Mouse (Mus musculus): ENCODE results near the gene Bnip2. TPM values are rescaled to one million over a fixed set of nuclear protein-coding genes. Genes with fewer than 3 reads are reported as not detected.
A peak's percentile ranks its signal among the peaks of the same experiment; 100 is the strongest.

Gene Bnip2
- polyA plus RNA-seq, 1 experiment: 19.0 TPM

DNA sequence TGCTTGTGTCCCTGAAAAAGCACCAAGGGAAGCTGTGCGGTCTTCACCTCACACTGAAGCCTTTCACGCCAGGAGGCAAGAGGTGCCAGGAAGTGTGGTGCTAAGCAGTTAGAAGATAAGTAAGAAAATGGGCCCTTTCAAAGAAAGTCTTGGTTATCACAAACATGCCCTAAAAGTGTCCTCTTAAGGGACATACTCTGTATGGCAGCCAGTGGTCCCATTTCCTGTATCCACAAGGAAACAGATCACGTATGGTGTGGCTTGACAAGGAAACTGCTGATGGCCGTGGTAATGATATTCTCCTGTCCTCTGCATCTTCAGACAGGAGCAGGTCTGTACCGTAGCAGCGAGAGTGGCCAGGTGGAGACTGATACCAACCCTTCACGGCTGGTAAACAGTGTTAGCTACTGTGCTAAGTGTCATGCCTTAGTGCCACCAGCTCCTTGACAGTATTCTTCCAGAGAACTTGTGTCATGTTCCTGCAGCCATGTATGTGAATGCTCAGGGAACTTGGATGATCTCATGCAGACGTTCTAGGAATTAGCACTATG lies 20.6 kb downstream of the Bnip2 start:
- Histone ChIP-seq H3K4me1 (ENCODE audit: control insufficient read depth, insufficient read depth, insufficient read length) (no peaks in the 10 kb centered on the region), H3K27me3 (ENCODE audit: control insufficient read depth, insufficient read depth, low read length) (no peaks in the 10 kb centered on the region), H3K36me3 (ENCODE audit: control insufficient read depth, insufficient read depth, low read length) (peaks cover 11% of the 10 kb centered on the region), H3K4me3 (ENCODE audit: extremely low read depth, insufficient read depth, insufficient read length) (no peak overlapping the region), H3K27ac (ENCODE audit: insufficient read depth, low read length) (no peak overlapping the region)
- 72% methylated on average over 8 of the region's 8 CpGs for WGBS
- TF ChIP-seq POLR2A (IDR thresholded peaks at IDR 0.05; ENCODE audit: low read depth, low read length) (no peak), CTCF (IDR thresholded peaks at IDR 0.05; ENCODE audit: extremely low read depth, insufficient read depth, insufficient read length, insufficient replicate concordance) (no peak)
- DNase-seq (ENCODE audit: low read depth in 1 of 2, low spot score in 2 of 2): no peak

DNA sequence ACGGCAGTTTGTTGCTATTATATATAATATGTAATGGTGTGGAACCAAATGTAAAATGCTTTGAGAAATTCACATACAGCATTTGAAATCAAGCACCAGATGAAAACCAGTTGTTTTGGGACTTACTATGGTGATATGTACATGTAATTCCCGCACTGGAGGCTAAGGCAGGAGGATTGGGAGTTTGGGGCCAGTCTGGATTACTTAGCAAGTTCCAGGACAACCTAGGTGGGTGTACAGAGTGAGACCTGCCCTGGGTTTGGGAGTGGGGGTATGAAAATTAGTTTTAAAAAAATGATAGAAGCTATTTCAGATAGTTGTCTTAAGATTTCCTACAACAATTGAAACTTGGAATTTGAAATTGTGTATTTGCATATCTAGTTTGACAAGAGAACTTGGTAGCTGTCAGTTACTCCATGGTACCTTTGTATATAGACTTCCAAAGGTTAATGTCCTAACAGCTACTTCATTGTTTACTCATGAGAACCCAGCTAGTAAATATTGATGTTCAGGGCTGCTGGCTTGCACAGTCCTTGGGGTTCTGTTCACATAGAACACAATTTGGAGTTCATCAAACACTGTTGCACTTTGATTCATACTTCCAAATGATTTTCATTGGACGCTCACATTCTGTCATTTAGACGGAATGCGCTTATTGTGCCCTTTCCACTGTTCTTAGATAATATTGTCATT lies 21.7 kb downstream of the Bnip2 start:
- Histone ChIP-seq H3K27ac (ENCODE audit: insufficient read depth, low read length) (no peak overlapping the region), H3K4me3 (ENCODE audit: extremely low read depth, insufficient read depth, insufficient read length) (no peak overlapping the region), H3K27me3 (ENCODE audit: control insufficient read depth, insufficient read depth, low read length) (no peaks in the 10 kb centered on the region), H3K36me3 (ENCODE audit: control insufficient read depth, insufficient read depth, low read length) (peaks cover 10% of the 10 kb centered on the region), H3K4me1 (ENCODE audit: control insufficient read depth, insufficient read depth, insufficient read length) (no peaks in the 10 kb centered on the region)
- DNase-seq (ENCODE audit: low read depth in 1 of 2, low spot score in 2 of 2): no peak
- no peak for TF ChIP-seq POLR2A (IDR thresholded peaks at IDR 0.05; ENCODE audit: low read depth, low read length)
- TF ChIP-seq CTCF (IDR thresholded peaks at IDR 0.05; ENCODE audit: extremely low read depth, insufficient read depth, insufficient read length, insufficient replicate concordance): no peak
- 82% methylated on average over 5 of the region's 5 CpGs for WGBS

DNA sequence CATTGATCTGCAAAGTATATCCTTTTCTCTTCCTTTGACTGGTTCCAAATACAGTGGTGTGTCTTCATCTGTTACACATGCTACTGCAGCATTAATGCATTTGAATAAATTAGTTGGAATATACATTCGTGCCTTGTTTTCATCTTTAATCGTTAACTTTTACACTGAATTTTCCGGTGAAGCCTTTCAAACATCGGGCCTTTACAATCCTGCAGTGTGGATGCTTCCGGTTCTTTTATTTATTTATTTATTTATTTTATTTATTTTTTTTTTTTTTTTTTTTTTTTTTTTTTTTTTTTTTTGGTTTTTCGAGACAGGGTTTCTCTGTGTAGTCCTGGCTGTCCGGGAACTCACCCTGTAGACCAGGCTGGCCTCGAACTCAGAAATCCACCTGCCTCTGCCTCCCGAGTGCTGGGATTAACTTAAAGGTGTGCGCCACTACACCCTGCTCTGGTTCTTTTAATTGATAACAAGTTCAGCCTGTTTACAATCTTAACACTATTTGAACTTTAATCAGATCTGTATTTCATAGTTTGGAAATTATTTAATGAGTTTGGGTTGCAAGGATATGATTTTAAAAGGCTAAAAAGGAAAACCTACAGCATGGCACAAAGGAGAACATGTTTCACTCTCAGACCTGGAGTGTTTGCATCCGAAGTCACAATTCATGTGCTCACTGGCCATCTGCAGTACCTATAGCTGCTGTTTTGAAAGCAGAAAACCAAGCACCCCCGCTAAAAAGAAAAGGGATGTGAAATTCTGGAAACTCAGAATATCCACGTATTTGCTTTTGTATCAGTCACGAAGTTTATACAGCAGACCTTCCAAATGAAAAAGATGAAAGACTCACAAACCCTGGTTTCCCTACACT lies 22.5 kb downstream of the Bnip2 start:
- H3K27ac ChIP-seq (ENCODE audit: insufficient read depth, low read length): peak overlapping the region; percentile 6; the same call in 1 of the 2 replicates
- 58% methylated on average over 14 of the region's 14 CpGs for WGBS
- peak overlapping the region; percentile 98 for H3K4me3 ChIP-seq (ENCODE audit: extremely low read depth, insufficient read depth, insufficient read length)
- DNase-seq (ENCODE audit: low read depth in 1 of 2, low spot score in 2 of 2): no peak
- TF ChIP-seq CTCF (IDR thresholded peaks at IDR 0.05; ENCODE audit: extremely low read depth, insufficient read depth, insufficient read length, insufficient replicate concordance) (no peak), POLR2A (IDR thresholded peaks at IDR 0.05; ENCODE audit: low read depth, low read length) (no peak)
- no peaks in the 10 kb centered on the region for H3K4me1 ChIP-seq (ENCODE audit: control insufficient read depth, insufficient read depth, insufficient read length)
- H3K27me3 ChIP-seq (ENCODE audit: control insufficient read depth, insufficient read depth, low read length): no peaks in the 10 kb centered on the region
- H3K36me3 ChIP-seq (ENCODE audit: control insufficient read depth, insufficient read depth, low read length): peaks cover 11% of the 10 kb centered on the region

DNA sequence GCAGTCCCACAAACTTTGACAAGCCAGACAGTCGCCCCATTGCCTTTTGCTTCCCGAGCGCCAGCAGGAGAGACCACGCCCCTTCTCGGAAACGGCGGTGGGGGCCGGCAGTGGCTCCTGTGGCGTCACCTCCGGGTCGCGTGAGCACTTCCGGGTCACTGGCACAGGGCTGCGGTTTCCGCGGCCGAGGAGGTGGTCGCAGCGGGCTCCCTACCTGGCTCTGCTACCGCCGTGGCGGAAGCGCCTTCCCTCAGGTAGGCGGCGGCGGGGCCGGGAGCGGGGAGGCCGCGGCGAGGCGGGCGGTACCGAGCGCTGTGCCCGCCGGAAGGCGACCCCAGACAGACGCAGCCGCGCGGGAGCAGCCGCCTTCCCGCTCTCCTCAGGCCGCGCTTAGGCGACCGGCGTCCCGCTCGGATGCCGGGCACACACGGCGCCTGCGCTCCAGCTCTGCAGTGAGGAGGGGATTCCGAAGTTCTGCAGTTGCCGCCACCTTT lies 23.2 kb downstream of the Bnip2 start, which contains the start of gene Gtf2a2:
Gtf2a2 (plus strand) TSS at position 143 of the 494 bp plus-strand sequence.
- TF ChIP-seq POLR2A (IDR thresholded peaks at IDR 0.05; ENCODE audit: low read depth, low read length): peak; percentile 73
- no peak for TF ChIP-seq CTCF (IDR thresholded peaks at IDR 0.05; ENCODE audit: extremely low read depth, insufficient read depth, insufficient read length, insufficient replicate concordance)
- peak; percentile 72 to 91 for DNase-seq (ENCODE audit: low read depth in 1 of 2, low spot score in 2 of 2)
- WGBS: under 1% methylated on average over 56 of the region's 57 CpGs
- H3K36me3 ChIP-seq (ENCODE audit: control insufficient read depth, insufficient read depth, low read length): peaks cover 12% of the 10 kb centered on the region
- peak within 1 kb of the TSS; percentile 89 for H3K27ac ChIP-seq (ENCODE audit: insufficient read depth, low read length)
- H3K4me3 ChIP-seq (ENCODE audit: extremely low read depth, insufficient read depth, insufficient read length): peak within 1 kb of the TSS; percentile 98
- H3K27me3 ChIP-seq (ENCODE audit: control insufficient read depth, insufficient read depth, low read length): no peaks in the 10 kb centered on the region
- no peaks in the 10 kb centered on the region for H3K4me1 ChIP-seq (ENCODE audit: control insufficient read depth, insufficient read depth, insufficient read length)

DNA sequence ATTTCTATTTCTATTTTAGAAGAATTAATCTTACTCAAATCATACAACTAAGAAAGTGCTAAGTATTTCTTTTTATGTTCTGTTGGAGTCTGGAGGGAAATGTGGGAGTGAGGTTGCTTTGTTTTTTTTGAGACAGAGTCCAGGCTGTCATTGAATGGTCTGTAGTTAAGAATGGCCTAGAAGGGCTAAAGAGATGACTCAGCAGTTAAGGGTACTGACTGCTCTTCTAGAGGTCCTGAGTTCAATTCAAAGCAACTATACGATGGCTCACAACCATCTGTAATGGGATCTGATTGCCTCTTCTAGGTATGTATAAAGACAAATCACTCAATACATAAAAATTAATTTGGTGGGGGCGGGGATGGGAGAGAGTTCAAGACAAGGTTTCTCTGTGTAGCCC lies 26.4 kb downstream of the Bnip2 start:
- no peak overlapping the region for H3K4me3 ChIP-seq (ENCODE audit: extremely low read depth, insufficient read depth, insufficient read length)
- DNase-seq (ENCODE audit: low read depth in 1 of 2, low spot score in 2 of 2): no peak
- no peak overlapping the region for H3K27ac ChIP-seq (ENCODE audit: insufficient read depth, low read length)
- no peaks in the 10 kb centered on the region for H3K27me3 ChIP-seq (ENCODE audit: control insufficient read depth, insufficient read depth, low read length)
- 93% methylated on average over 2 of the region's 2 CpGs for WGBS
- H3K4me1 ChIP-seq (ENCODE audit: control insufficient read depth, insufficient read depth, insufficient read length): no peaks in the 10 kb centered on the region
- H3K36me3 ChIP-seq (ENCODE audit: control insufficient read depth, insufficient read depth, low read length): peaks cover 9% of the 10 kb centered on the region; the same call in 1 of the 2 replicates
- TF ChIP-seq CTCF (IDR thresholded peaks at IDR 0.05; ENCODE audit: extremely low read depth, insufficient read depth, insufficient read length, insufficient replicate concordance): no peak
- no peak for TF ChIP-seq POLR2A (IDR thresholded peaks at IDR 0.05; ENCODE audit: low read depth, low read length)

DNA sequence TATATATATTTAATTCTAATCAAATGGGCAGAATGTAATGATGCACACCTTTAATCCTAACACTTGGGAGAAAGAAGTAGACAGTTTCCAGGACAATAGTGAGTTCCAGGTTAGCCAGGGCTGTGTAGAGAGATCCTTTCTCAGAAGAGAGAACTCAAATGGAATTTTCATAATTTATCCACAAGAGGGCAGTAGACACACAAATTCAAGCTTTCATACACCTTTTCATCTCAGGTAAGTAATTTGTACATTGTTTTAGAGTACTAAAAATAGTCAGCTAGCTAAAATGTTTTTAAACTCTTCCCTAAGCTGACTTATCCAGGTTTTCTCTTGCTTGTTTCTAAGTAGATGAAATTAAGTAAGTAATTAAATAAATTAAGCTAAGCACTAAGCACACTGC lies 29.6 kb downstream of the Bnip2 start:
- Histone ChIP-seq H3K27me3 (ENCODE audit: control insufficient read depth, insufficient read depth, low read length) (no peaks in the 10 kb centered on the region), H3K4me1 (ENCODE audit: control insufficient read depth, insufficient read depth, insufficient read length) (no peaks in the 10 kb centered on the region), H3K36me3 (ENCODE audit: control insufficient read depth, insufficient read depth, low read length) (peaks cover 14% of the 10 kb centered on the region; the same call in 1 of the 2 replicates), H3K4me3 (ENCODE audit: extremely low read depth, insufficient read depth, insufficient read length) (no peak overlapping the region), H3K27ac (ENCODE audit: insufficient read depth, low read length) (no peak overlapping the region)
- TF ChIP-seq POLR2A (IDR thresholded peaks at IDR 0.05; ENCODE audit: low read depth, low read length) (no peak), CTCF (IDR thresholded peaks at IDR 0.05; ENCODE audit: extremely low read depth, insufficient read depth, insufficient read length, insufficient replicate concordance) (no peak)
- no peak for DNase-seq (ENCODE audit: low read depth in 1 of 2, low spot score in 2 of 2)
